Mouse (Mus musculus) testis, adult 2 months (tissue): ENCODE data around the gene Dusp28.

Source experiments
- CTCF ChIP-seq: fragments of 200-500 bp; IDR thresholded peaks from 2 replicates; pipeline ENCODE4 v1.5.1; 2012; ENCODE audit warnings: low read depth, mild to moderate bottlenecking, inconsistent platforms, low read length, moderate library complexity; ENCODE audit not compliant: control insufficient read depth, insufficient read depth, insufficient replicate concordance
- POLR2A ChIP-seq: fragments of 200-500 bp; IDR thresholded peaks from 2 replicates; pipeline ENCODE4 v1.6.1; 2012; ENCODE audit warnings: low read depth, mild to moderate bottlenecking, inconsistent platforms, low read length, moderate library complexity; ENCODE audit not compliant: control insufficient read depth

GRCm38 (mm10) chr1:92880101-92880500 lies 26.7 kb upstream of the Dusp28 start:
- TF ChIP-seq CTCF: no peak
- TF ChIP-seq POLR2A: no peak
